Mouse (Mus musculus): Measurements from ENCODE around the gene Tradd. TPM values are rescaled to one million over a fixed set of nuclear protein-coding genes. Genes with fewer than 3 reads are reported as not detected.

Tradd gene
- total RNA-seq, 2 experiments from 2014 or later: 9.1 to 9.7 TPM

Small RNA genes within 50 kb of the gene (microRNA-seq; reads per million reads assigned to microRNA genes)
- 0 reads per million in 2 experiments for gene Gm27320
- 1,099 to 1,775 reads per million in 2 experiments for gene Mir328

Other genes starting within 250 kb of the Tradd start
- not detected for gene Ces3a, start 216.0 kb downstream of the Tradd start, total RNA-seq (2021)
- gene Ces3b, start 180.9 kb downstream of the Tradd start, total RNA-seq (2021): under 1 TPM in 1 of 2 experiments, not detected in 1; 0.10 TPM
- not detected for gene Ces4a, start 132.8 kb downstream of the Tradd start, total RNA-seq (2021)
- gene Cbfb, start 93.9 kb downstream of the Tradd start, total RNA-seq (2021): 10 to 100 TPM; 32.4 to 37.0 TPM
- gene D230025D16Rik, start 39.5 kb downstream of the Tradd start, total RNA-seq (2021): 10 to 100 TPM; 18.2 to 19.5 TPM
- 1 to 10 TPM; 8.9 to 9.5 TPM for gene B3gnt9, start 9.5 kb downstream of the Tradd start, total RNA-seq (2021)
- 1 to 10 TPM; 2.8 to 4.1 TPM for gene Fbxl8, start within 50 bp of the Tradd start, total RNA-seq (2021)
- under 1 TPM; 0.84 to 0.94 TPM for gene Hsf4, start 5.2 kb upstream of the Tradd start, total RNA-seq (2021)
- 10 to 100 TPM; 14.7 to 16.2 TPM for gene Nol3, start 11.5 kb upstream of the Tradd start, total RNA-seq (2021)
- 1 to 10 TPM; 2.8 to 6.3 TPM for gene 4931428F04Rik, start 25.3 kb upstream of the Tradd start, total RNA-seq (2021)
- 10 to 100 TPM; 11.6 to 13.6 TPM for gene Exoc3l, start 31.5 kb upstream of the Tradd start, total RNA-seq (2021)
- gene E2f4, start 33.1 kb upstream of the Tradd start, total RNA-seq (2021): 10 to 100 TPM; 25.6 to 29.0 TPM
- gene Elmo3, start 41.0 kb upstream of the Tradd start, total RNA-seq (2021): 1 to 10 TPM; 1.1 to 1.5 TPM
- 1 to 10 TPM; 2.0 to 2.5 TPM for gene Lrrc29, start 61.7 kb upstream of the Tradd start, total RNA-seq (2021)
- 10 to 100 TPM; 30.7 to 31.5 TPM for gene Tmem208, start 61.7 kb upstream of the Tradd start, total RNA-seq (2021)
- gene Fhod1, start 83.3 kb upstream of the Tradd start, total RNA-seq (2021): 10 to 100 TPM; 10.9 to 11.7 TPM
- 1 to 10 TPM; 1.7 TPM for gene Slc9a5, start 84.2 kb upstream of the Tradd start, total RNA-seq (2021)
- gene Plekhg4, start 108.7 kb upstream of the Tradd start, total RNA-seq (2021): under 1 TPM in 1 of 2 experiments, not detected in 1; 0.12 TPM
- under 1 TPM in 1 of 2 experiments, not detected in 1; 0.12 TPM for gene Kctd19, start 148.9 kb upstream of the Tradd start, total RNA-seq (2021)
- gene Lrrc36, start 149.0 kb upstream of the Tradd start, total RNA-seq (2021): 1 to 10 TPM in 1 of 2 experiments, under 1 TPM in 1; 0.77 to 1.2 TPM
- 10 to 100 TPM; 55.8 to 56.1 TPM for gene Tppp3, start 206.9 kb upstream of the Tradd start, total RNA-seq (2021)
- gene Zdhhc1, start 232.3 kb upstream of the Tradd start, total RNA-seq (2021): 10 to 100 TPM; 14.8 to 16.8 TPM

Measured in heart, postnatal 10 days (tissue).